Mouse (Mus musculus) liver, adult 10 weeks (tissue): ENCODE data around the gene Mcl1. TPM values are rescaled to one million over a fixed set of nuclear protein-coding genes. Genes with fewer than 3 reads are reported as not detected.

Source experiments
- polyA plus RNA-seq: library from polyadenylated mRNA; stranded (reverse); fragments of 350-450 nt; fragmentation: Illumina TruSeq; extraction: RNeasy Lipid Tissue Mini Kit (QIAGEN cat#74804); gene quantifications from one replicate; pipeline ENCODE4 v1.2.3, GENCODE M21; 2014; ENCODE audit warnings: low read depth, low replicate concordance

Mcl1 gene
- polyA plus RNA-seq, result 113 TPM

DNA sequence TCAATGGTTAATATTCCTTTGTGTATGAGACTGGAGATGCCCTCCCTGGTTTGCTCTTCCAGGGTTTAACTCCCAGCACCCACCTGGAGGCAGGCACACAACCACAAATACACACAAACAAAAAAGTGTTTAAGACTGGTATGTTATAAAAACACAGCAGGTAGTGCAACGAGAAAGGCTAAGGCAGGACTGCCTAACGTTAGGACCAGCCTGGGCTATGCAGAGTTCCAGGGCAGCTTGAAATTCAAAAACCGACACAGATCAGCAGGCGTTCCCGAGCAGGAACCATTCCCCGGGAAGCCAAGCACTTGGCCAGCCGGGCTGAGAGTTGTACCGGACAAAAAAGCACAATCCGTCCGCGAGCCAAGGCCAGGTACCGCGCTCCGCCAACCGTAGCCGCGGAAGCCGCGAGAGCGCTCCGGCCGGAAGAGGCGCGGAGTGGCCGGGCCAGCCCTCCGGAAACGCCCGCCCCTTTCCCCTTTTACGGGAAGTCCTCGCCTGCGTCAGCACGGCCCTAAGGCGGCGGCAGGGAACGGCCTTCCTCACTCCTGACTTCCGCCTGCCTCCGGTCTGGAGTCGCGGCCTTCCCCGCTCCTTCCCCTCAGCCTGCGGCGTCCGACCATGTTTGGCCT lies at the start of gene Mcl1:
Gene Mcl1 (plus strand): TSS at position 553 of the 632 bp plus-strand sequence.

DNA sequence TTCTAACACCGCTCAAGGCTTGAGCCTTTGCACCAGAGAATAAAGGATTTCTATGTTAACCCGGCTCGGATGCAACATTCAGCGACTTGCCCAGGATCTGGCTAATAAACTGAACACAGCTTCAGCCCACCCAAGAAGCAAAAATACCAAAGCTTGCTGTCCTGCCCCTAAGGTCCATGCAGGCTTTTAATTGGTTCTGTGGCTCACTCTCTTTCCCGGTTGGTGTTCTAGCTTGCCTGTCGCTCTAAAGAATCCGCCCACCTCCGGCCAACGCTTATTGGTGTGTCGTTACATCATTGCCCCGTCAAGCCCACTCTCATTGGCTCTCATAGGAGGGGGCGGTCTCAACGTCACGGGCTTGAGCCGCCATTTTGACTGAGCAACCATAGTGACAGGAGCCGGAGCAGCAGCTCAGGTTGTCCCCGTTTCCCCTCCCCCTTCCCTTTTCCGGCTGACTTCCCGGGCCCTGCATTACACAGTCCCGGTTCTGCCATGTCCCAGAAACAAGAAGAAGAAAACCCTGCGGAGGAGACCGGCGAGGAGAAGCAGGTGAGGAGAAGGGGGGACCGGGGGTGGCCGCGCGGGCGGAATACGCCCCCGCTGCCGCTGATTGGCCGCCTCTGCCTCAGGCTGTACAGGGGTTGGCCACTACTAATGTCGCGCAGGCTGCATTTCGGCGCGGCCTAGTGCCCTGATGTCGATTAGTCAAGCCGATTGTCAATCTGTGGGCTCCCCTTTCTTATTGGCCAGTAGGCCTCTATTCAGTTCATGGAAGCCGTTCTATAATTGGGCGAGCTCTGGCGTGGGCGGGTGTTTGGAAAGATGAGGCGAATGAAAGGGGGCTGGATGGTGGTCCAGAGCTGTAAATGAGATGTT lies 33.7 kb upstream of the Mcl1 start, which contains the start of gene Ensa:
Gene Ensa (plus strand): TSS at position 366 of the 876 bp plus-strand sequence.

DNA sequence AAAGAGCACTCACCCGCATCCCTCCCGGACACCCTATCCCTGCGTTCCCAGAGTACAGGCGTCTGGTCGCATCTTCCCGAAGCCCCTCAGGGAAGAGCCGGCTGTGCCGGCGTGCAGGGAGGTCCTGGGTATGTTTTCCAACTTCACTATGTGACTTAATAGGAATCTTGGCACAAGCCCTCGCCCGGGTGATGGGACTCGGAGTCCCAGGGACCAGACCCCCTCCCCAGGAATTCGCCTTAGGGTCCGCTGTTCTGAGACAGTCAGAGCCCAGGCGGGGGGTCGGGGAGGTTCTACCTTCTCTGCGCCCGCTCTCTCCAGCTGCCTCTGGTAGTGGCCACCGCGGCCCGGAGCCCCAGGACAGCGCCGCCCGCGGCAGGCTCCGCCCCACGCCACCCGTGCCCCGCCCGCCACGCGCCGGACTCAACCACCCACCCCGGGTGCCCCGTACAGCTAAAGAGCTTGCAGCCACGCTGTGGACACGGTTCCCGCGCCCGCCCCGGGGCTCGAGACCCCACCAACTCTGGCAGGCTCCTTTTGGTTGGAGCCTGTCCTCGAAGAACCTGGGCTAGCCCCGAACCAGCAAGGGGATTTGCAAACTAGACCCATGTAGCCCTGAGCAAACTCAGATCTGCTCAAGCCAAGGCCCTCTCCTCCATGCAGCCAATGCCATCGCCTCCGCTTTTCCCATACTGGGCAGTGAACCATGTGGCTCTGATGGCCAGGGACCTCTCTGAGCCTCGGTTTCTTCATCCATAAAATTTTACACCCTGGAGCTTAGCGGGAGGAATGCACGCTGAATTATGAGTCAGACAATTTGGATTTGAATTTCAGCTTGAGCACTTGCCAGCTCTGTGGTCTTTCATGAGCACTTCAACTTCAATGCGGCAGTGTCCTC lies 29.2 kb downstream of the Mcl1 start, which contains the start of gene Adamtsl4:
Gene Adamtsl4 (minus strand): TSS at position 394 of the 898 bp plus-strand sequence.

Other genes with a start within 250 kb of the Mcl1 start
- 23.7 TPM for gene Arnt, start 224.4 kb upstream of the Mcl1 start, polyA plus RNA-seq
- gene Ctsk, start 159.5 kb upstream of the Mcl1 start, polyA plus RNA-seq, result 0.34 TPM
- 61.6 TPM for gene Ctss, start 132.0 kb upstream of the Mcl1 start, polyA plus RNA-seq
- not detected for gene Hormad1, start 99.1 kb upstream of the Mcl1 start, polyA plus RNA-seq
- 15.3 TPM for gene Golph3l, start 69.9 kb upstream of the Mcl1 start, polyA plus RNA-seq
- gene Ensa, start 33.8 kb upstream of the Mcl1 start, polyA plus RNA-seq, result 25.0 TPM
- 0.50 TPM for gene Adamtsl4, start 29.1 kb downstream of the Mcl1 start, polyA plus RNA-seq
- gene Ecm1, start 80.8 kb downstream of the Mcl1 start, polyA plus RNA-seq, result 18.8 TPM
- gene Tars2, start 101.4 kb downstream of the Mcl1 start, polyA plus RNA-seq, result 10.8 TPM
- 14.6 TPM for gene Rprd2, start 160.1 kb downstream of the Mcl1 start, polyA plus RNA-seq
- 12.8 TPM for gene Prpf3, start 197.1 kb downstream of the Mcl1 start, polyA plus RNA-seq
- 20.9 TPM for gene Mrps21, start 212.7 kb downstream of the Mcl1 start, polyA plus RNA-seq
- gene Ciart, start 223.5 kb downstream of the Mcl1 start, polyA plus RNA-seq, result 0.77 TPM
- gene BC028528, start 233.2 kb downstream of the Mcl1 start, polyA plus RNA-seq, result 7.9 TPM
- gene Aph1a, start 235.2 kb downstream of the Mcl1 start, polyA plus RNA-seq, result 26.1 TPM
- gene Car14, start 245.9 kb downstream of the Mcl1 start, polyA plus RNA-seq, result 51.9 TPM